Mouse (Mus musculus): ENCODE data around the gene Foxc1.

DNA sequence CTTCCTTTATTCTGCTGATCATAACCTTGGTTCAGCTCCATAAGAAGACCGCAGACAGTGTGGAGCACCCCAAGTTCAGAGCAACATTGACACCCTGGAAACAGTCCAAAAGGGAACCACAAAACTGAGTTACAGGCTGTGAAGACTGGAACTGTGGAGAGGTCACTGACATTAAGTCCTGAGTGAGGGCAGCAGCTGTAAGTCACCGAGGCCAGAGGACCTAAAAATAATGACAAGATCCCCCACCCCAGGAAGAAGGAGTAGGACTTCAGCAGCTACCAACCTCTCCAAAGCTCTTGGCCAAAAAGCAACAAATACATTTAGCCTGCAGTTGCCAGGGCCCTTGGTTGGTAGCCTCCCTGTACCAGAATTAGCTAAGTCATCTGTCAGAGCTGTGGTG, 40.9 kb upstream of the Foxc1 start:
- no peak for TF ChIP-seq CTCF (IDR thresholded peaks at IDR 0.05; ENCODE audit: low read depth)
- TF ChIP-seq EP300 (IDR thresholded peaks at IDR 0.05; ENCODE audit: low read depth), result no peak

Measured in liver, embryonic 14.5 days (tissue).